Mouse (Mus musculus) heart, embryonic 10.5 days (tissue): ENCODE measurements at regions not wholly inside any gene's neighbourhood (a gene's known extent, or its start where the extent isn't known, plus 50 kb on each side); places are given as distances from the start of the nearest gene placed in this dataset.

Source experiments
- DNase-seq: peaks from one replicate; pipeline ENCODE4 v3.0.0-alpha.2; 2017; ENCODE audit warnings: low spot score
- H3K27ac ChIP-seq: fragments of 300-500 bp; sonication (generic); 2 replicates; pipeline ENCODE4 v1.5.1; 2016; ENCODE audit warnings: mild to moderate bottlenecking
- H3K27me3 ChIP-seq: fragments of 300-500 bp; sonication (generic); 2 replicates; pipeline ENCODE4 v1.6.1; 2016; ENCODE audit warnings: mild to moderate bottlenecking; ENCODE audit not compliant: poor library complexity, insufficient read depth, severe bottlenecking
- H3K36me3 ChIP-seq: fragments of 300-500 bp; sonication (generic); 2 replicates; pipeline ENCODE4 v1.6.1; 2016; ENCODE audit warnings: mild to moderate bottlenecking, moderate library complexity
- H3K4me1 ChIP-seq: fragments of 300-500 bp; sonication (generic); 2 replicates; pipeline ENCODE4 v1.6.1; 2016; ENCODE audit warnings: mild to moderate bottlenecking
- H3K4me3 ChIP-seq: fragments of 300-500 bp; sonication (generic); 2 replicates; pipeline ENCODE4 v1.5.1; 2016; ENCODE audit warnings: mild to moderate bottlenecking, moderate library complexity
- H3K9me3 ChIP-seq: fragments of 300-500 bp; sonication (generic); 2 replicates; pipeline ENCODE4 v1.6.1; 2016; ENCODE audit warnings: mild to moderate bottlenecking, moderate library complexity
- WGBS: fragments of 180-500 bp; shearing (Covaris S2); methylation state at CpG from one replicate; pipeline ENCODE4 v1.1.7; 2016; 5-methylcytosine and 5-hydroxymethylcytosine counted together

DNA sequence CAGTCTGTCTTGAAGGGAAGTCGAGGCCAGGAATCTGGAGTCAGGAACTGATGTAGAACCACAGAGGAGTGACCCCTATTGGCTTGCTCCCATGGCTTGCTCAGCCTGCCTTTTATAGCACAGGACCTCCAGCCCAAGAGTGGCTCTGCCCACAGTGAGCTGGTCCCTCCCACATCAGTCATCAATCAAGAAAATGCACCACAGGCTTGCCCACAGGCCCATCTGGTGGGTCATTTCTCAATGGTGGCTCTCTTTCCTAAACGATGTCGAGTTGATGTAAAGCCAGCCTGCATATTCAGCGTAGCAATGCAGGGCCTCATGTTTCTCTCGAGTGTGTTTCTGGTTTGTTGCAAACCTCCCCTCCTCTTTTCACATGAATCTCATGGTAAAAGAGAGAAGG, 168.3 kb upstream of the Ubr2 start:
- no peak overlapping the region for H3K27ac ChIP-seq
- no peaks in the 10 kb centered on the region for H3K9me3 ChIP-seq
- DNase-seq, result no peak
- H3K27me3 ChIP-seq, result no peaks in the 10 kb centered on the region
- no peak overlapping the region for H3K4me3 ChIP-seq
- H3K36me3 ChIP-seq, result no peaks in the 10 kb centered on the region
- peaks cover 64% of the 10 kb centered on the region for H3K4me1 ChIP-seq
- WGBS, result 69% methylated on average over 5 of the region's 5 CpGs

DNA sequence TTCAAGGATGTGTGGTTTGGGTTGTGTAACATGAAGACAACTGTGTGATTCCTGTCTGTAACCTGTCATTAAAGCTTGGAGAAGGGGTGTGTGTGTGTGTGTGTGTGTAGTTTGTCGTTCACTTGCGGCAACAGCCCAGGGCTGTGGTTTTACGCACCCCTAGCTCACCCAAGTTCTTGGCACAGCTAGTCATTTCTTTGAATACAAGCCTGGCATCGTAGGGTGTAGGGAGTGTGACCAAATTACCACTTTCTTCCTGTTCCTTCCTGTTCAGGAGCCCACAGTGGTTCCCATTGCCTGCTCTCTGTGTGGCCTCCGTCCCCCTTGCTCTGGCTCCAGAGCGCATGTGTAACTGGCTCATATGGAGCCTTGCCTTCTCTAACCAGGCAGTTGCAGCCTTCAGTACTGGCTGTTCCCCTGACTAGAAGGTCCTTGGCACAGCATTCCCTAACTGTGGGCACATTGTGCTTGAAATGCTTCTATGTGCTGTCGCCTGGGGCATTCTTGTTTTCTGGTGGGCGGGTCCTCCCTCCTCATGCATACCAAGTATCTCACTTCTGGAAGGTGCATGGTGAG, 167.4 kb upstream of the Ubr2 start:
- Histone ChIP-seq H3K4me3 (no peak overlapping the region), H3K27me3 (no peaks in the 10 kb centered on the region), H3K4me1 (peaks cover 61% of the 10 kb centered on the region), H3K9me3 (no peaks in the 10 kb centered on the region), H3K27ac (peak overlapping the region; percentile 23; the same call in 1 of the 2 replicates), H3K36me3 (peaks cover 4% of the 10 kb centered on the region; the same call in 1 of the 2 replicates)
- WGBS, result 82% methylated on average over 8 of the region's 8 CpGs
- DNase-seq, result no peak

DNA sequence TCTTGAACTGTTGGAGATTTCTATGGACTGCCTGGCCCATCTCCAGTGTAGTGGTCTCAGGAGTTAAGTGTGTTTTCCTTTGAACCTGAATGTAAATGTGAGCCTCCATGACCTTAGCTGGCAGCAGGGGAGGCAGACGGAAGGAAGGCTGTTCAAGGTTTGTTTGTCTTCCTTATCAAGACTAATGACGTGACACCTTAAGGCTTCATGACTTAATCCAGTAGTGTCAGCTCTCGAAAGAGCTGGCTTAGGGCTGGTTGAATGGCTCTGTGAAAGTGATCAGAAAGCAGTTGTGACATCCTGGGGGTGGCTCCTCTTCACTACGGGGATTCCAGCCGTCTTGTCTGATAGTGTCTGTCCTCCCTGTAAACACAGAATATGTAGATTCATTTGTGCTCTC, 166.0 kb upstream of the Ubr2 start:
- Histone ChIP-seq H3K27ac (0 out of 2 replicates have a peak overlapping the region, but pooled peaks have one; percentile 30), H3K27me3 (no peaks in the 10 kb centered on the region), H3K4me1 (peaks cover 50% of the 10 kb centered on the region), H3K36me3 (peaks cover 4% of the 10 kb centered on the region; the same call in 1 of the 2 replicates), H3K4me3 (no peak overlapping the region), H3K9me3 (no peaks in the 10 kb centered on the region)
- DNase-seq, result no peak
- 20% methylated on average over 5 of the region's 5 CpGs for WGBS

DNA sequence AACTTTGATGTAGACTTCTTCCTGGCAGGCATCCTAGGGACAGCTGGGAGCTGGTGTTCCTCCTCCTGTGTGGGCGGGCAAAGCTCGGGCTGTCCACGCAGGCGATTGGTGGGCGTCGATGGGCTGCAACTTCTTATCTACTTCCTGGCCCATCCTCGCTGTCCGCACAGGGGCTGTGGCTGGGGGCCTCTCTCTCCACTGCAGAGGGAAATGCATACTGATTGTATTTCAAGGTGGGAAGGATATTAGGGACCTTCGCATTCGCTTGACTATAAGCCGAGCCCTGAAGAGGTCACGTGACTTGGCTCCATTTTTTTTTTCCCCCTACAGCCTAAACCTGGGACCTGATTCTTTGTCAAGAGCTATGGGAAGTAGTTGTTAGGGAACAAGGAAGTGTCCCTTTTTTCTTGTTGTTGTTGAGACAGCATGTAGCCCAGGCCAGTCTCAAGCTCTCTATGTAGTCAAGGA, 164.4 kb upstream of the Ubr2 start:
- Histone ChIP-seq H3K4me3 (peak overlapping the region; percentile 47), H3K36me3 (peaks cover 4% of the 10 kb centered on the region; the same call in 1 of the 2 replicates), H3K27me3 (no peaks in the 10 kb centered on the region), H3K9me3 (no peaks in the 10 kb centered on the region), H3K4me1 (peaks cover 49% of the 10 kb centered on the region), H3K27ac (peak overlapping the region; percentile 47)
- WGBS, result 21% methylated on average over 12 of the region's 12 CpGs
- peak; percentile 92 for DNase-seq

DNA sequence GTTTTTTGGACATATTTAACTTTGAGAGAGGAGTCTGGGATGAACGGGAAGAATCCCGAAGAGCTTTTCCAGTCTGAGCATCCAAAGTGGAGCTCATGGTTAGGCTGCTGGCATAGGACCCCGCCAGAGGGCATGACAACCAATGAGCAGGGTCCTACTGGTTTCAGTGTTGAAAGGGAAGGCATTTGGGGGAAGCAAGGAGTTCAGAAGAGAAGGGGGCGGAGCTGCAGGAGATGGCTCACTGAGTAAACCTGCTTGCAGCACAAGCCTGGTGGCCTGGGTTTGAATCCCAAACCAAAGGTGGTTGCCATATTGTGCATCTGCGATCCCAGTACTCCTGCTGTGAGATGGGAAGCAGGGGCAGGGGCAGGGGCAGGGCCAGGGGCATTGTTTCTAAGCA, 161.4 kb upstream of the Ubr2 start:
- DNase-seq, result no peak
- 90% methylated on average over 5 of the region's 5 CpGs for WGBS
- peaks cover 10% of the 10 kb centered on the region; the same call in 1 of the 2 replicates for H3K36me3 ChIP-seq
- H3K4me1 ChIP-seq, result peaks cover 56% of the 10 kb centered on the region
- no peaks in the 10 kb centered on the region for H3K9me3 ChIP-seq
- H3K27ac ChIP-seq, result no peak overlapping the region
- H3K27me3 ChIP-seq, result no peaks in the 10 kb centered on the region
- no peak overlapping the region for H3K4me3 ChIP-seq

DNA sequence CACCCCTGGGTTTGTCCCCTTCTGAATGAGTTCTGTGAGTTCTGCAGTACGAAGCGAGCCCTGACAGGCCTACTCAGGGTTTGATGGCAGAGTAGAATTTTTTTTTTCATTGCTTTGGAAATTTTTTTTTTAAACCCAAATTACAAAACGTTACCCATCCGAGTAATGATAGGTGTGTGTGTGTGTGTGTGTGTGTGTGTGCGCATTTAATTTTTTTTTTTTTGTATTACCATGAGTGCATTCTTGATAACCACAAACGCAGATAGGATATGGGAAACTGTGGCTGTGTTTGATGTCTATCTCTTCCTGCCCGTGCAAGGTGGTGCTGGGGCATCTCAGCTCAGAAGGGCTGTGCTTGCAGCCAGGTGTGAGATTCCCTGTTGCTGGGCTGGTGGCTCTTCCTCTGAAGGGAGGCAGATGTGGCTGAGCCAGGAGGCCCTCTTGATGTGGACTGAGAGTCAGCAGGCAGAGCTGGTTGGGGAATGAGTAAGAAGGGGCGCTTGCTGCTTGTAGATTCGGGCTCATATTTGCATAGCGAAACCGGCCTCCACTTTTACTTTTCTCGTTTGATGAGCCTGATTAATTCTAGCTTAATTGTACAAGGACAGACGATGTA, 160.7 kb upstream of the Ubr2 start:
- H3K27ac ChIP-seq, result no peak overlapping the region
- no peak overlapping the region for H3K4me3 ChIP-seq
- H3K9me3 ChIP-seq, result no peaks in the 10 kb centered on the region
- H3K27me3 ChIP-seq, result no peaks in the 10 kb centered on the region
- H3K36me3 ChIP-seq, result peaks cover 10% of the 10 kb centered on the region; the same call in 1 of the 2 replicates
- DNase-seq, result no peak
- peaks cover 55% of the 10 kb centered on the region for H3K4me1 ChIP-seq
- 79% methylated on average over 13 of the region's 13 CpGs for WGBS

DNA sequence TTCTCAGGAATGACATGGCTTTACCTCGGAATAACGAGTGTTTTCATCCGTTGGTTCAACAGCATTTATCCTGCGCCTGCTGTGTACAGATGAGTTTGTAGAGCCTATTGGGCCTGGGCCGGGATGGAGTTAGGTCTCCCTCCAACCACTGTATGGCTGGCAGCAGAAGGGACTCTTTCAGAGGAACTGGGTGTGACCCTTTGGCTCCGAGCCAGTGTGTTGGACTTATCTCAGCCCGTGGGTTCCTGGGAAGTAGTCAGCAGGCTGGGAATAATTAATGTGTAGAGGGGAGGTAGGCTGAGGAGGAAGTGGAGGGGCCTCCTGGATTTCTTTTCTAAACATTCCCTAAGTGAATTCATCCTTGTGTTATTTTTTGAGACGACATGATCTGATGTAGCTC, 157.7 kb upstream of the Ubr2 start:
- peaks cover 48% of the 10 kb centered on the region for H3K4me1 ChIP-seq
- H3K27me3 ChIP-seq, result no peaks in the 10 kb centered on the region
- H3K9me3 ChIP-seq, result no peaks in the 10 kb centered on the region
- 40% methylated on average over 8 of the region's 8 CpGs for WGBS
- no peak for DNase-seq
- 0 out of 2 replicates have a peak overlapping the region, but pooled peaks have one; percentile 15 for H3K4me3 ChIP-seq
- H3K36me3 ChIP-seq, result peaks cover 10% of the 10 kb centered on the region; the same call in 1 of the 2 replicates
- H3K27ac ChIP-seq, result peak overlapping the region; percentile 62

DNA sequence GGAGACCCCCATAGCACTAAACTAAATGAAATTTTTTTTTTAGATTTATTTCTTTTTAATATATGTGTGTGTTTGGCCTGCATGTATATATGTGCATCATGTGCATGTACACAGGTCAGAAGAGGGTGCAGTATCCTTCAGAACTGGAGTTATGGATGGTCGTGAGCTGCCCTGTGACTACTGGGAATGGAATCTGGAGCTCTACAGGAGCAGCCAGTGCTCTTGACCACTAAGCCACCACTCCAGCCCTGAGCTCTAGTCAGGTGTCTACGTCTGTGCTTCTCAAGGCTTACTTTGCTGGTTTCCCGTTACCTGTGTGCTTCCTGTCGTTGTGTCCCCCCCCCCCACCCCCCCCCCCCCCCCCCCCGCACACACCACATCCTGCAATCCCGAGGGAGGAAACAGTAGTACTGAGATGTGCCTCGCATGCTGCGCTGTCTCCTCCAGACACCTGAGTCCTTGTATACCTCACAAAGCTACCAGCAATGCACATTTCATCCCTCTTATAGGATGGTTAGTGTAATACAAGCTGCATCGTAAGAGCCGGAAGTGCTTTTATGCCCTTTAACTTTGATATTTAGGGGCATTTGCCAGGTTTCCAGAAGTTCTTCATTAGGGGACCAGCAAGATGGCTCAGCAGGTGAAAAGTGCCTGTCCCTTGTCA, 153.5 kb upstream of the Ubr2 start:
- Histone ChIP-seq H3K27ac (no peak overlapping the region), H3K36me3 (peaks cover 6% of the 10 kb centered on the region; the same call in 1 of the 2 replicates), H3K27me3 (no peaks in the 10 kb centered on the region), H3K9me3 (no peaks in the 10 kb centered on the region), H3K4me1 (peaks cover 39% of the 10 kb centered on the region), H3K4me3 (no peak overlapping the region)
- 71% methylated on average over 8 of the region's 10 CpGs for WGBS
- DNase-seq, result no peak

DNA sequence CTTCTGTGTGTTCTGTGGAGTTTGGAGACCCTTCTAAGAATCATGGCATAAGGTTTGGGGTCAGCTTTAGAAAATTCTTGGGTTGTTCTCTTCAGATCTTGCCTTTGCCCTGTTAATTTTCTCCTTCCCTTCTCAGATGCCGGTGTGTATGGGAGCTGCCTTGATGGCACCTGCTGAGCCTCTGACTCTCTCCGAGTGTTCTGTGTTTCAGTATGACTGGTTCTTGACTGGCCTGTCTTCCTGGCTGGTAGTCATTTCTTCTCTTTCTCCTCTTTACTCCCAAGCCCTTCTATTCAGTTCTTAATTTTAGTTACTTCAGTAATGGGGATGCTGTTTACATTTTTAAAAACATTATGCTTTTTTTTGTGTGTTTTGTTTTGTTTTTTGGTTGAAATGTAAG, 152.1 kb upstream of the Ubr2 start:
- Histone ChIP-seq H3K27ac (no peak overlapping the region), H3K36me3 (peaks cover 6% of the 10 kb centered on the region; the same call in 1 of the 2 replicates), H3K4me1 (peaks cover 28% of the 10 kb centered on the region), H3K4me3 (no peak overlapping the region), H3K27me3 (no peaks in the 10 kb centered on the region), H3K9me3 (no peaks in the 10 kb centered on the region)
- no peak for DNase-seq
- WGBS, result 83% methylated on average over 2 of the region's 2 CpGs

DNA sequence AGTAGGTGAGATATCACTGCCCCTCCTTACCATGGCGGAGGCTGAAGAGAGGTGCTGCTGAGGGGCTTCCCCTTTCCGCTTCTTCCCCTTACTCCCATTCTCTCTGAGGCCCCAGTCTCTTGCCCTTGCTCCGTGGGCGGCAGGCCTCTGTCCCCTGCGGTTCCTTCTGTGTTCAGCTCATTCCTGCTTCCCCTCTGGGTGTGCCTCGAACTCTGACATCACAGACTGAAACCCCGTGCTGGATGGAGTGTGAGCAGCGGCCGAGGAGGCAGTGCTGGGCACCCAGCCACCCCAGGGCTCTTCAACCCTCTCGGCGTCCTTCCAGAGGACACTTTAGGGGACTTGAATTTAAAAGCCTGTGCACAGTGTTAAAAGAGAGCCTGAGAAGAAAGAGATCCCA, 145.9 kb upstream of the Ubr2 start:
- H3K27ac ChIP-seq, result no peak overlapping the region
- H3K36me3 ChIP-seq, result peaks cover 34% of the 10 kb centered on the region; the same call in 1 of the 2 replicates
- no peak for DNase-seq
- H3K4me3 ChIP-seq, result no peak overlapping the region
- peaks cover 22% of the 10 kb centered on the region for H3K4me1 ChIP-seq
- whole genome bisulfite sequencing, result 74% methylated on average over 11 of the region's 11 CpGs
- H3K27me3 ChIP-seq, result no peaks in the 10 kb centered on the region
- H3K9me3 ChIP-seq, result no peaks in the 10 kb centered on the region

DNA sequence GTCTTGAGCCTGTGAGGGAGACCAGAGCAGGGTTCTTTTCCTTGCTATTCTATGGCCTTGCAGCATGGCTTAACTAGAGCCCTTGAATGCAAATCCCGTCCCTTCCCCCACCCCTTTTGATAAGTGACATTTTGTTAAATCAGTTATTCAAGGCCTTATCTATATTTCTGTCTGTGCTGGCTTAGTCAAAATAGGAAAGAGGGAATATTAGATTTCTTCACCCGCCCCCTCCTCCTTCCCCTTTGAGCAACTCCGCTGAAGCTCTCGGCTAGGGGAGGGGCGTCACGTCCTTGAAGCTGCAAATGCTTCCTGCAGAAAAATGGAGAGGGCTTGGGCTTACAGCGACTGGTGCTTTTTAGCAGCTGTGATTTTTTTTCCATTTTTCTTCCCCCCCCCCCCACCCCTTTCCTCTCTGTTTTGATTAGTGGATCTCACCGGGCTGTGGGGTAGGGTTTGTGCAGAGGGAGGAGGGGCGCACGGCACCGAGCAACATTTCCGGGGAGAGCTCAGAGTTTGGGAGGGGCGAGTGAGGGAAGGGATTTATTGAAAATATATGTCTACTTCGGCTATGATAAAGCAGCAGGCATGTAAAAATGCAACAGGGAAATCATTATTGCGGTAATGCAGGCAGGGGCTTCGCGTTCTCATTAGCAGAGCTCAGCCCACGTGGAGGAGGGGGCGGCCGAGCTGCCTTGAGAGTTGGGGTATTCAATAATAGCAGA, 141.4 kb upstream of the Ubr2 start:
- Histone ChIP-seq H3K27me3 (no peaks in the 10 kb centered on the region), H3K9me3 (no peaks in the 10 kb centered on the region), H3K4me1 (peaks cover 62% of the 10 kb centered on the region), H3K36me3 (peaks cover 26% of the 10 kb centered on the region; the same call in 1 of the 2 replicates), H3K27ac (peak overlapping the region; percentile 85), H3K4me3 (peak overlapping the region; percentile 52)
- no peak for DNase-seq
- WGBS, result 39% methylated on average over 20 of the region's 20 CpGs

DNA sequence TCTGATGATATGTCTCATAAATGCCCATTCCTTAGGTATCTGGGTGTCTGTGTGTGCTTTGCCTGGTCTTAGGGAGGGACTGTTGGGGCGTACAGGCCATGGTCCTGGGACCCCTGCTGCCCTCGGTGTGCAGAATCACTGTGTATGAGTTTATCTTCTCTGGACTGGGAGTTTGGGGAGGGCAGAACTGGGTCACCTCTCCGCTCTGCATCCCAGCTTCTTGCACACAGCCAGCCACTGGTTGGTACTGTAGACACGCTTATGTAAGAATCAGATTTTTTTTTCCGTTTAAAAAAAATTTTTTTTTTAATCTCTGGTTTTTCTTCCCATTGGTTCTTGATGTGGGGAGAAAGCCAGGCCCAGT, 140.8 kb upstream of the Ubr2 start:
- Histone ChIP-seq H3K27me3 (no peaks in the 10 kb centered on the region), H3K27ac (peak overlapping the region; percentile 85), H3K36me3 (peaks cover 22% of the 10 kb centered on the region; the same call in 1 of the 2 replicates), H3K4me3 (peak overlapping the region; percentile 52), H3K4me1 (peaks cover 62% of the 10 kb centered on the region), H3K9me3 (no peaks in the 10 kb centered on the region)
- no peak for DNase-seq
- WGBS, result 53% methylated on average over 5 of the region's 5 CpGs
